Mouse (Mus musculus) liver, embryonic 14.5 days (tissue): ENCODE data around the gene Gm49337. TPM values are rescaled to one million over a fixed set of nuclear protein-coding genes. Genes with fewer than 3 reads are reported as not detected.

ENCODE experiments used
- ATAC-seq: fragments of 200-750 bp; cut with Nextera tagmentation; 2 replicates; pipeline ENCODE4 v1.8.0; 2017; ENCODE audit warnings: moderate number of reproducible peaks, mild to moderate bottlenecking, moderate library complexity; ENCODE audit not compliant: insufficient read depth
- DNase-seq, 3 experiments: peaks; one replicate each; pipeline ENCODE4 v3.0.0-alpha.2; 2012 to 2013; ENCODE audit warnings: low read depth in 3 of 3, low spot score in 3 of 3
- H3K27ac ChIP-seq: fragments of 300-500 bp; sonication (generic); 2 replicates; pipeline ENCODE4 v1.5.1; 2014; ENCODE audit warnings: moderate library complexity, mild to moderate bottlenecking, control low read depth, inconsistent platforms
- H3K27me3 ChIP-seq: fragments of 300-500 bp; sonication (generic); 2 replicates; pipeline ENCODE4 v1.6.1; 2014; ENCODE audit warnings: mild to moderate bottlenecking, low read length, moderate library complexity; ENCODE audit not compliant: control insufficient read depth, insufficient read depth
- H3K36me3 ChIP-seq: fragments of 300-500 bp; sonication (generic); replicated peaks from 2 replicates; pipeline ENCODE4 v1.6.1; 2014; ENCODE audit warnings: low read depth; ENCODE audit not compliant: control insufficient read depth, insufficient read depth
- H3K4me1 ChIP-seq, 2 experiments: fragments of 200-500 bp in 1 of 2; fragments of 300-500 bp in 1 of 2; sonication (generic) in 1 of 2; replicated peaks; 2 replicates each; pipeline ENCODE4 v1.6.1; 2012 to 2014; ENCODE audit warnings: antibody characterized with exemption in 1 of 2, inconsistent platforms in 1 of 2, low read length in 1 of 2; ENCODE audit not compliant: control insufficient read depth in 2 of 2, insufficient read depth in 2 of 2
- H3K4me2 ChIP-seq: fragments of 300-500 bp; sonication (generic); 2 replicates; pipeline ENCODE4 v1.6.1; 2014; ENCODE audit warnings: low read depth, mild to moderate bottlenecking, control low read depth, moderate library complexity
- H3K4me3 ChIP-seq, 2 experiments: fragments of 200-500 bp in 1 of 2; fragments of 300-500 bp in 1 of 2; sonication (generic) in 1 of 2; 2 replicates each; pipeline ENCODE4 v1.5.1; 2012 to 2014; ENCODE audit warnings: low read depth in 2 of 2, low read length in 2 of 2, mild to moderate bottlenecking in 2 of 2, control low read depth in 1 of 2, inconsistent platforms in 1 of 2, moderate library complexity in 1 of 2; ENCODE audit not compliant: insufficient read depth in 1 of 2
- H3K9ac ChIP-seq: fragments of 300-500 bp; sonication (generic); replicated peaks from 2 replicates; pipeline ENCODE4 v1.6.1; 2014; ENCODE audit warnings: mild to moderate bottlenecking, control low read depth, moderate library complexity
- H3K9me3 ChIP-seq: fragments of 300-500 bp; sonication (generic); 2 replicates; pipeline ENCODE4 v1.6.1; 2016; ENCODE audit warnings: low read length, mixed read lengths; ENCODE audit not compliant: control insufficient read depth
- CTCF ChIP-seq: IDR thresholded peaks from 2 replicates; pipeline ENCODE4 v1.5.1; 2016; ENCODE audit warnings: antibody characterized with exemption, low read depth, control low read depth
- EP300 ChIP-seq: IDR thresholded peaks from 2 replicates; pipeline ENCODE4 v1.6.1; 2016; ENCODE audit warnings: antibody characterized with exemption, low read depth
- WGBS: fragments of 180-500 bp; shearing (Covaris S2); extraction: QIAGEN DNeasy Blood & Tissue Kit; methylation state at CpG from one replicate; pipeline ENCODE4 v1.1.7; 2014; ENCODE audit not compliant: insufficient replicate concordance; 5-methylcytosine and 5-hydroxymethylcytosine counted together
- polyA plus RNA-seq, 2 experiments: library from polyadenylated mRNA; depleted of rRNA in 1 of 2; stranded (reverse) in 1 of 2; unstranded in 1 of 2; fragments of >200 nt; fragmentation: Nextera tagmentation in 1 of 2; extraction: Ambion mirVana in 1 of 2; gene quantifications; 2 replicates each; pipeline versions ENCODE4 v1.2.1 to v1.2.3; 2012 to 2014

Gene Gm49337
- polyA plus RNA-seq, 2 experiments, result not detected

- peaks cover 12% of the 10 kb centered on the region for H3K27me3 ChIP-seq
- DNase-seq, result no peak
- H3K9me3 ChIP-seq, result no peaks in the 10 kb centered on the region
- WGBS, result 80% methylated on average over 1 of the region's 1 CpGs
- H3K36me3 ChIP-seq, result no peaks in the 10 kb centered on the region
- no peak overlapping the region for H3K4me3 ChIP-seq
- no peak for TF ChIP-seq CTCF
- TF ChIP-seq EP300, result no peak
- no peak overlapping the region for H3K9ac ChIP-seq
- no peak overlapping the region for H3K27ac ChIP-seq
- no peak overlapping the region for H3K4me2 ChIP-seq
- no peaks in the 10 kb centered on the region; a peak in 1 of 4 replicates for H3K4me1 ChIP-seq
- ATAC-seq, result no peak
Observed at GRCm38 (mm10) chr4:116219056-116219455, 45.9 kb downstream of the Gm49337 start.

GRCm38 (mm10) chr4:116220071-116220650 is 47.0 kb downstream of the Gm49337 start:
- no peak for DNase-seq
- H3K9ac ChIP-seq, result peak overlapping the region; percentile 87

DNA sequence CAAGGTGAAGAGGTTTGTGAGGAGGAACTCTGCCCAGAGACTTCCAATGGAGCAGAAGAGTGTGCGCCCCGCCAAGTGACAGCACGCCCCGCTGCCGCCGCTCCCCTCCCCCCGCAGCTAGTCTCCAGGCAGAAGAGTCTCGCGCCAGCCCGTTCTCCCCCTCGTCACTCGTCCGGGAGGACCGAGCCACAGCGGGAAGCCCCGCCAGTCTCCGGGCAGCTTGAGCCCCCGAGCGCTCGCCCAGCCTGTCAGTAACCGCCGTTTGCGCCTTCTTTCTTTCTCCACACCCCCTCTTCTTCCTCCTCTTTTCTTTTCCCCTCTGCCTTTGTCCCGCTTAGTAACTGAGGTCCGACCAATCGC is 47.6 kb downstream of the Gm49337 start:
- under 1% methylated on average over 25 of the region's 26 CpGs for WGBS
- TF ChIP-seq CTCF (no peak), EP300 (no peak)
- no peaks in the 10 kb centered on the region for H3K36me3 ChIP-seq
- H3K9me3 ChIP-seq, result no peaks in the 10 kb centered on the region
- H3K27ac ChIP-seq, result peak overlapping the region; percentile 76
- no peaks in the 10 kb centered on the region; a peak in 1 of 4 replicates for H3K4me1 ChIP-seq
- ATAC-seq (peak; percentile 64), DNase-seq (peak in 1 of 3 experiments; percentile 26)
- peak overlapping the region; percentile 81 to 88 for H3K4me3 ChIP-seq
- peak overlapping the region; percentile 100 for H3K4me2 ChIP-seq
- H3K9ac ChIP-seq, result peak overlapping the region; percentile 87
- peaks cover 12% of the 10 kb centered on the region for H3K27me3 ChIP-seq

More at GRCm38 (mm10) chr4:116220071-116220650, 47.0 kb downstream of the Gm49337 start:
- peaks cover 12% of the 10 kb centered on the region for H3K27me3 ChIP-seq
- H3K4me3 ChIP-seq, result peak overlapping the region; percentile 81 to 88; a peak in 3 of 4 replicates
- no peak for ATAC-seq
- TF ChIP-seq CTCF, result no peak
- no peak for TF ChIP-seq EP300
- H3K4me2 ChIP-seq, result peak overlapping the region; percentile 100
- no peaks in the 10 kb centered on the region for H3K36me3 ChIP-seq
- no peaks in the 10 kb centered on the region; a peak in 1 of 4 replicates for H3K4me1 ChIP-seq
- 18% methylated on average over 6 of the region's 6 CpGs for WGBS
- peak overlapping the region; percentile 76; the same call in 1 of the 2 replicates for H3K27ac ChIP-seq
- no peaks in the 10 kb centered on the region for H3K9me3 ChIP-seq

DNA sequence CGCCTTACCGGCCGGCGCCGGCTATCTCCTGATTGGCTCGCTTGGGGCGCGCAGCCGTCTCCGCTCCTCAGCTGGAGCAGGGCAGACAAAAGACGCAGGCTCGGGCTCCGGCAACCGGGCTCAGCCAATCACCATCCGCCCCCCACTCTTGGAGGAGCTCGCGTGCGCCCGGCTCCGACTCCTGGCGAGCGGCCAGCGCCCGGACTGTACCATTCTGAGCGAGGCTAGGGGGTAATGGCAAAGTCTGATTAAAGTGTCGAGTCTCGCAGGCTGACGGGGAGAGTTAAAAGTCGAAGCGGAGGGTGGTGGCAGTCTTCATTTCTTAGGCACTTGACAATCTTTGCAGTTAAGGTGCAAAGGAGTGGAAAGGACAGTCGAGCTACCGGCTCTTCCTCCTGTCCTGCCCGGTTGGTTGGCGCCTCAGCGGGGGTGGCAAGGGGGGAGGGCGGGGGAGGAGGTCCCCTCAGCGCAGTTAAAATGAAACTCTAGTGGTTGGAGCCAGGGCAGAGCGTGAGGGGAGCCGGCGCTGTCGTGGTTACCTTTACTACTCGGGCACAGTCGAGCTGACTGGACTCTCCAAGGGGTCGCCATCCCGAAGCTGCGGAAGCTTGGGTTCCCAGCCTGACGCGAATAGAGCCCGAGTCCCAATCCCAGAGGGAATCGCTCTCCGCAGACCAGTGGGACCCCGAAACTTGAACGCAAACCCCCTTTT is 48.1 kb downstream of the Gm49337 start, which contains the start of gene Pik3r3:
Gene Pik3r3, plus strand, starts transcription at position 479 of the 712 bp plus-strand sequence.
- H3K9ac ChIP-seq, result peak within 1 kb of the TSS; percentile 92
- ATAC-seq (peak; percentile 100), DNase-seq (peak; percentile 96 to 98 (median 97))
- H3K4me3 ChIP-seq, result peak within 1 kb of the TSS; percentile 88 to 90
- H3K9me3 ChIP-seq, result no peaks in the 10 kb centered on the region
- H3K4me2 ChIP-seq, result peak within 1 kb of the TSS; percentile 100
- H3K36me3 ChIP-seq, result no peaks in the 10 kb centered on the region
- peak within 1 kb of the TSS; percentile 76 for H3K27ac ChIP-seq
- peaks cover 12% of the 10 kb centered on the region for H3K27me3 ChIP-seq
- TF ChIP-seq EP300, result peak; percentile 46
- TF ChIP-seq CTCF, result no peak; the same call in 1 of the 2 replicates
- WGBS, result under 1% methylated on average over 50 of the region's 53 CpGs
- no peaks in the 10 kb centered on the region; a peak in 1 of 4 replicates for H3K4me1 ChIP-seq
